Mouse (Mus musculus): Measurements from ENCODE around the gene Vamp5.

DNA sequence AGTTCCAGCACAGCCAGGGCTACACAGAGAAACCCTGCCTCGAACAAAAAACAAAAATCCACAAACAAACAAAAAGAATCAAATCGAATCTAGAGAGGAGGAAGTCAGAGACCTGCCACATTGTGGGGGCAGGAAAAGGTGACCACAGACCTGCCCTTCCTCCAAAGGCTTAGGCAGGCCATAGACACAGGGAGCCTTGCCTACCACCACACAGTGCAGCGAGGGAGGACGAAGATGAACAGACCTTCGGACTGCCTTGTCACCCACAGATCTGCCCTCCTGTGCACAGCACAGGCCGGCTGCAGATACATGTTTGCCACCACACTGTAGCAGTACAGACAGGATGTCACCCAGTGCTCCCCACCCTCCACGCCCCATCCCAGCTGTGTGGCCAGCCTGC is 30.2 kb upstream of the Vamp5 start:
- no peak for TF ChIP-seq POLR2A (IDR thresholded peaks at IDR 0.05; ENCODE audit: borderline replicate concordance, low read depth, low read length)
- TF ChIP-seq CTCF (IDR thresholded peaks at IDR 0.05; ENCODE audit: low read depth, low read length) = no peak
